Mouse (Mus musculus) spleen, adult 2 months (tissue): ENCODE measurements at regions not wholly inside any gene's neighbourhood (a gene's known extent, or its start where the extent isn't known, plus 50 kb on each side); places are given as distances from the start of the nearest gene placed in this dataset.

Experiments used
- DNase-seq, 2 experiments: peaks; one replicate each; pipeline versions ENCODE4 v3.0.0 to v3.0.0-alpha.2; 2012 to 2021; ENCODE audit warnings: low spot score in 2 of 2, low read depth in 1 of 2
- H3K27ac ChIP-seq: fragments of 200-500 bp; 2 replicates; pipeline ENCODE4 v1.5.1; 2012; ENCODE audit warnings: low read length, inconsistent platforms; ENCODE audit not compliant: insufficient read depth
- H3K27me3 ChIP-seq: fragments of 200-500 bp; 2 replicates; pipeline ENCODE4 v1.6.1; 2012; ENCODE audit warnings: mild to moderate bottlenecking, moderate library complexity, low read length, inconsistent platforms; ENCODE audit not compliant: control insufficient read depth, insufficient read depth
- H3K36me3 ChIP-seq: fragments of 200-500 bp; 2 replicates; pipeline ENCODE4 v1.6.1; 2012; ENCODE audit warnings: mild to moderate bottlenecking, low read length, inconsistent platforms; ENCODE audit not compliant: control insufficient read depth, insufficient read depth
- H3K4me1 ChIP-seq: fragments of 200-500 bp; 2 replicates; pipeline ENCODE4 v1.6.1; 2011; ENCODE audit warnings: inconsistent platforms; ENCODE audit not compliant: control insufficient read depth, insufficient read depth, insufficient read length
- H3K4me3 ChIP-seq: fragments of 200-500 bp; 2 replicates; pipeline ENCODE4 v1.5.1; 2011; ENCODE audit warnings: mild to moderate bottlenecking, inconsistent platforms; ENCODE audit not compliant: insufficient read depth, insufficient read length; ENCODE audit errors: extremely low read depth
- CTCF ChIP-seq: fragments of 200-500 bp; IDR thresholded peaks from 2 replicates; pipeline ENCODE4 v1.5.1; 2011; ENCODE audit warnings: mild to moderate bottlenecking, inconsistent platforms; ENCODE audit not compliant: insufficient read depth, insufficient read length, insufficient replicate concordance; ENCODE audit errors: extremely low read depth
- POLR2A ChIP-seq: fragments of 200-500 bp; IDR thresholded peaks from 2 replicates; pipeline ENCODE4 v1.6.1; 2011; ENCODE audit warnings: low read depth, low read length, inconsistent platforms
- WGBS: fragments of 180-500 bp; shearing (Covaris S2); methylation state at CpG from one replicate; pipeline ENCODE4 v1.1.7; 2018; 5-methylcytosine and 5-hydroxymethylcytosine counted together

DNA sequence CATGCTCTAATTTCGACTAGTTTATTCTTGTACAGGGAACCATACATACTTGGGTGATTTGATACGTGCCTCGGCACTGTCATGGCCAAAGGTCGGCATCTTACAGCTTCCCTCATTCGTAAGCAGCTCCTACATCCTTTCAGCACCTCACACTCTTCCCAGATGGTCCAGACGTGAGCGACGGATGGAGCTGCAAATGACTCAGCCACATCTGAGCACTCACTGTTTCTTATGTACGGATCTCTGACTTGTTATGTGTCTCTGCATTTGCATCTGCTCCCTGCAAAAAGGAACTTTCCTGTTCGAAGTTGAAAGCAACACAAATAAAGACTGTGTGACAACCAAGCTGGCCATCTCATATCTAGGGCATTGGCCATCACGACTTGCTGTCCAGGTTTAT, 402.5 kb downstream of the Rergl start:
- no peaks in the 10 kb centered on the region for H3K4me1 ChIP-seq

DNA sequence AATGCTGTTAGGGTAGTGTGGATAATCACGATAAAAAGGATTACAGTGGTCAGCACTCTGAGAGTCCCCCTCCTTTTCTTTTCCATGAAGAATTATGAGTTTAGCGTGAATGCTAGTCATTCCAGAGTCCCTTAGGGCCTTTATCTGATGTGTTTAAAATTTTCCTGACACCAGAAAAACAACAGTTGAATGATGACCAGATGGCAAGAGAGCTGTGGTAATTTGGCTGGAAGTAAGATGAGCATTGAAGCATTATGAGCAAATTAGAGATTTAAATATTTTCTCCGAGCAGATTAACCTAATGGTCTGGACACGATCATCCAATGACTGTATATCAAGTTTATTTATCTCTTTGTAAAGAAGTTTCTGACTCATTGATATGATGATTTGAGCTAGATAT, 417.1 kb upstream of the Igbp1b start:
- DNase-seq = no peak
- no peaks in the 10 kb centered on the region for H3K36me3 ChIP-seq
- no peak for TF ChIP-seq POLR2A
- TF ChIP-seq CTCF = no peak
- WGBS = 82% methylated on average over 4 of the region's 4 CpGs
- H3K27ac ChIP-seq = no peak overlapping the region
- H3K4me1 ChIP-seq = no peaks in the 10 kb centered on the region
- H3K27me3 ChIP-seq = no peaks in the 10 kb centered on the region
- H3K4me3 ChIP-seq = no peak overlapping the region

More for the DNA sequence above, 402.5 kb downstream of the Rergl start:
- H3K4me3 ChIP-seq = no peak overlapping the region
- no peaks in the 10 kb centered on the region for H3K36me3 ChIP-seq
- no peak for TF ChIP-seq POLR2A
- no peak overlapping the region for H3K27ac ChIP-seq
- whole genome bisulfite sequencing = 86% methylated on average over 11 of the region's 11 CpGs
- H3K27me3 ChIP-seq = no peaks in the 10 kb centered on the region
- no peak for DNase-seq

DNA sequence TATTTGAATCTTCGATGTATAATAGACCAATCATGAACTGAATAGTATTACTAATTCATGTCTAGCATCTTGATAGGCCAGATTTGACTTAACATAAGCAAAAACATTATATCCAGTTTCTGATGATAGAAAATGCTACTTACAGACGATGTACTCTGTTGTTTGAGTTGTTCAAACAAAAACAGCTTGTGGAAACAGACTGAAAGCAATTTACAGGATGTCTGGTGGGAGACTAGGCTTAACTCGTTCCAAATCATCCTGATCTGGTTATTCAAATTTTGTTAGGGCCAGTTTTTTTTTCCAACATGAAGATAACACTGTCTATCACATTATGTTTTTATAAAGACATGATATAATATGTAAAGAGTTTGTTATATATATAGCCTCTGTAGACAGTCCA, 369.4 kb upstream of the Igbp1b start:
- DNase-seq = no peak
- H3K4me1 ChIP-seq = no peaks in the 10 kb centered on the region
- no peaks in the 10 kb centered on the region for H3K36me3 ChIP-seq
- no peaks in the 10 kb centered on the region for H3K27me3 ChIP-seq
- H3K27ac ChIP-seq = no peak overlapping the region
- no peak for TF ChIP-seq CTCF
- TF ChIP-seq POLR2A = no peak
- no peak overlapping the region for H3K4me3 ChIP-seq
- WGBS = 64% methylated on average over 3 of the region's 3 CpGs

DNA sequence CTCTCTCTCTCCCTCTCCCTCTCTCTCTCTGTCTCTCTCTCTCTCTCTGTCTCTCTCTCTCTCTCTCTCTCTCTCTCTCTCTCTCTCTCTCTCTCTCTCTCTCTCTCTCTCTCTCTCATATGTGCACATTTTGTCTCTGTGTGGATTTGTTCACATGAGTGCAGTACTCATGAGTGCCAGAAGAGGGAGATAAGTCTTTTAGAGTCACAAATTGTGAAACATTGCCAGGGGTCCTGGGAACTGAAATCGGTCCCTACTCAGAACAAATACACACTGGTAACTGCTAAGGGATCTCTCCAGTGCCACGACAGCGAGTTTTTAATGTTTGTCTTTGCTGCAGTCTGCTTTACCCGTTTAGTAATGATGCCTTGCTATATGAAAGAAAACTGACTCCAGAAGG, 356.2 kb upstream of the Igbp1b start:
- Histone ChIP-seq H3K4me1 (no peaks in the 10 kb centered on the region), H3K36me3 (no peaks in the 10 kb centered on the region), H3K4me3 (no peak overlapping the region), H3K27me3 (no peaks in the 10 kb centered on the region), H3K27ac (no peak overlapping the region)
- TF ChIP-seq POLR2A (no peak), CTCF (no peak)
- WGBS = 87% methylated on average over 4 of the region's 4 CpGs
- DNase-seq = no peak

DNA sequence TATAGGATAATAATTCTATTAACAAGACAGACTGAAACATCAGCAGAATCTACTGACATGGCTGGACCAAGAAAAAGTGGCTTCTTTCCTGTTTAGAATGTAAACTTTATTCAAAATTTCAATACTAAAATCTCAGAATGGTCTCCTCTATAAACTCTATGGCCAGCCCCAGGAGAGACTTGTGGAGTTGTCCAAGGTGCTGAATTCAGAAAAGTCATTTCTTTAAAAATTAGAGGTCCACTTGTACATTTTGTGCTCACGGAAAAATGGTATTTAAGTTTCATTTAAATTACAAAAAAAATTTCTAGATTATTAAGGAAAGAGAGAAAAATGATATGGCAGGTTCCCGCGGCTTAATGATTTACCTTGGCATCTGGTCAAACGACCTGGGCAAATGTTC, 352.2 kb upstream of the Igbp1b start:
- TF ChIP-seq CTCF (no peak), POLR2A (no peak)
- 78% methylated on average over 4 of the region's 4 CpGs for WGBS

More for the DNA sequence above, 352.2 kb upstream of the Igbp1b start:
- Histone ChIP-seq H3K27me3 (no peaks in the 10 kb centered on the region), H3K4me3 (no peak overlapping the region), H3K4me1 (no peaks in the 10 kb centered on the region), H3K27ac (no peak overlapping the region), H3K36me3 (no peaks in the 10 kb centered on the region)
- DNase-seq = no peak
